Mouse (Mus musculus) mouse trophoblast stem cell (cell line): ENCODE results near the gene Vhl.

Experiments
- in situ Hi-C, 2 experiments: fragments of 300-500 bp; cut with MseI, MboI; formaldehyde crosslinking; loops; 2 replicates in 1 of 2; 3 replicates in 1 of 2; pipeline ENCODE4 v1.15.1; 2025

The Vhl gene

DNA sequence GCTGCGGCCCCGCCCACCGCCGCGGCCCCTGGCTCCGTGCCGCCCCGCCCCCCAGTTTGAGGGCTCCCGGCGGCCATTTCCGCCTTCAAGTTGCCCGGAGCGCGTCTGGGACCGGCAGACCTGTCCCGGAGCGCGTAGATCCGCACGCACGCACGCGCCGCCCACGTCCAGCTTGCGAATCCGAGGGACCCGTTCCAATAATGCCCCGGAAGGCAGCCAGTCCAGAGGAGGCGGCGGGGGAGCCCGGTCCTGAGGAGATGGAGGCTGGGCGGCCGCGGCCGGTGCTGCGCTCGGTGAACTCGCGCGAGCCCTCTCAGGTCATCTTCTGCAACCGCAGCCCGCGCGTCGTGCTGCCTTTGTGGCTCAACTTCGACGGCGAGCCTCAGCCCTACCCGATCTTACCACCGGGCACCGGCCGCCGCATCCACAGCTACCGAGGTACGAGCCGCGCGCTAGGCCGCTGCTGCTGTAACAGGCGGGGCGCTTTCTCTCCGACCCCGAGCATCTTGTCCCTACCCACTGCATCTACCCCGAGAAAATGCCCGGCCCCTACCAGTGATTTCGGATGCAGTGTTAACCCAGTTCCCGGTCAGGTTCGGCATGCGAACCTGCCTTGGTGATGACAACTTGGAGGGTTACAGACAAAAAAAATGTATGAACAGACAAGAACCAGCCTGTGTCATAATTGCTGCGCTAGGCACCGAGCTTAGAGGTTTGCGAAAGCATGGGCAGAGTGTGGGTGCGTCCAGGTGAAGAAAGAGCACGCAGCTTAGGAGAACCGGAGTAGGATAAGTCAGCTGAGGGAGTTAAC lies at the start of gene Vhl:
Vhl (plus strand) TSS at position 19 of the 811 bp plus-strand sequence.
- in situ Hi-C loops: no loop called here

DNA sequence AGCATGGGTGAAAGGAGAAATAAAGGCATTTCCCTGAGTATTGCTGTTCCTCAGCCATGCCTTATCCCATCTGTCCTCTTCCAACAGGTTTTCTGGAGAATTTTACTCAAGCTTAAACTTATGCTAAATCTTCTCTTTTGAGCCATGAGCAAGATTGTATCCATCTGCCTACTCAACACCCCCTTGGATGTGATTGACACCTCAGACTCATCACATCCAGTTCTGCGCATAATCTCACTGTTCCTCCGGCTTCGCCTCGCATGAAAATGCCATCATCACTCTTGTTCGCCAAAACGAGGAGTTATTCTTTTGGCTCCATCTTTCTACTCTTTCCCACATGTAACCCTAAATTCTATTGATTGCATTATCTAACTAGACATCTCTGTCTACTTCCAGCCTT lies 47.7 kb upstream of the Vhl start:
- in situ Hi-C loops: no loop called here

DNA sequence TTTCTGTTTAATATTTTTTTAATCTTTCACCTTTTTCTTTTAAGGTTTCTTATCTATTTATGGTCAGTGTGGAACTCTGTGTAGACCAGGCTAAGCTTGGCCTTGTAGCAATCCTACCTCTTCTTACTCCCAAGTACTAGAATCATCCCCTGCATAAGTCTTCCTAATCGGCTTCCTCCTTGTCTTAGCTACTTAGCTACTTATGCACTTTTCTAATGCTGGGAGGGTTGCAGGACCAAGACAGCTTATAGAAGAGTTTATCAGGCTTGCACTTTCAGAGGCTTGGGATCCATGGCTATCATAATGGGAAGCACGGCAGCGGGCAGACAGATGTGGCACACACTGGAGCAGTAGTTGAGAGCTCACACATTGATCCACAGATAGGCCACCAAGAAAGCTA lies 44.5 kb upstream of the Vhl start:
- in situ Hi-C loops: no loop called here

DNA sequence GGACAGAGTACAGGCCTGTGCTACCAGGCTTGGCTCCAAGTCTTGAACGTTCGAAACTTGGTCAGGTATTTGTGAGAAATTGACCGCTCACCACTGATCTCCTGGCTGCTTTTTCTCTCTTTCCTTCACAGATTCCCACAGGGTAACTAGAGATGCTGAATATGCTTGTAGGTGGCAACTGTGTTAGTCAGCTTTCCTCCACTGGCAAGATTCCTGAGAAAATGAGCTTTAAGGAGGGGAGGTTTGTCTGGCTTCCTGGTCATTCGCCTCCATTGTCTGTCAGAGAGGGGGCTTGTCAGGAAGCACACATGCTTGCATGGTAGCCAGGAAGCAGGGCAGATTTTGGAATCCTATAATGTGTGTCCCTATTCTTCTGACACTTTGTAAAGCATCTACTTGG lies 40.7 kb upstream of the Vhl start:
- in situ Hi-C loops: no loop called here

DNA sequence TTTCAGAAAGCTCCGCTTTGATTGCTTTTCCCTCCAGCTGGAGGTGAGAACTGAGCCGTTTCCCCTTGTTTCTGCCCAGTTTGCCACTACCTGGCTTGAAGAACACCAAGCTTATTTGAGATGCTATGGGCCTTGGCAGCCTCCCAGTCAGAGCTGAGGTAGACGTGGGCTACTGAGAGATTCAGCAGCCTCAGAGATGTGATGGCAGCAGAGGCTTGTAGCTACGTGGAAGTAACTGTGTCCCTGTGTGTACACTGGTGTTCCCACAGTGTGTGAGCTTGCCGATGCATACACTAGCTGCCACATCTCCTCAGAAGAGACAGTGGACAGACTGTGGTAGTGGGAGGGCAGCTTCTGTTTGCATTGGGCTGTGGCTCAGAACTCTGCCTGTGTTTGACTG lies 38.7 kb upstream of the Vhl start:
- in situ Hi-C loops: no loop called here

DNA sequence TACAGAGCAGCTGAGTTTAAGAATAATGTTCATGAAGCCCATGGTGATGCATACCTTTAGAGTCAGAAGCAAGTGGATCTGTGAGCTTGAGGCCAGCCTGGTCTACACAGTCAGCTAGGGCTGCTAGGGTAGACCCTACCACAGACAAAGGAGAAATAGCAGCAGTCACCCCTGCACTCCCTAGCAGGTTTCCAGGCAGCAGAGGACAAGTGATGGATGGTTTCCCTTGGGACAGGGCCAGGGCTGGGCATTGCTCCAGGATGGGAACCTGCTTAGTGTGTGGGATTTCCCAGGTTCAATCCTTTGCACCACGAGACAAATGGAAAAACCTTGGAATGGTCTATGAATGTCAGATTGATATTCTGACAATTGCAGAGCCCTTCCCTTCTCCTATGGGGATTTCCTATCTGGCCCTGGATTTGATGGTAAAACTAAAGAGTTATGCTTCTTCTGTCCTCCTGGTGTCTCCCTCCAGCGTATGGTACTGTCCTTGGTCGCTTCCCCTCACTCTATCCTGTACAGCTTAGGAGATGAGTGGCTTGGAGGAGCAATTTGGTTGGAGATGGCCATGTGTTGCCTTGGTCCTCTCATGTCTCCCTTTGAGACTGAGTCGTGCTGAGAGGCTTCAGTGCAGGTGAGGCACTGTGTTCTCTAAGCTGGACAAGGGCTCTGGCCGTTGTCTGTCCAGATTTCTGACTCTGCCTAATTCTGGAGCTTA lies 37.1 kb upstream of the Vhl start:
- in situ Hi-C loops: no loop called here

DNA sequence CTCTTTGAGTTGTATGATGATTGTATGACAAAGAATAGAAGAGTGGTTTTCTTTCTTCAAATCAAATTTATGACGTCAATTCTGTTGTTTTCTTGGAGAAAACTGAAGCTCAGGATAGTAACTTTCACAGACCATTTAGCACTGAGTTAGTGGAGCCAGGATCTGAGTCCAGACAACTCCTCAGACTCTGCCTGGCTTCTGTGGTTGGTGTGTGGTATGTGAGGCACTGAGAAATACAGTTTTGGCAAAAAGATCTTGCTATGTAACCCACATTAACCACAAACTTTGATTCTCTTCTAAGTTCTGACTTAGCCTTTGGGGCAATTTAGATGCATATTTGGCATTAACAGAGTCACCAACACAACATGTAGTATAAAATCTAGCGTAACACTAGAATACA lies 31.1 kb upstream of the Vhl start:
- in situ Hi-C loops: no loop called here

DNA sequence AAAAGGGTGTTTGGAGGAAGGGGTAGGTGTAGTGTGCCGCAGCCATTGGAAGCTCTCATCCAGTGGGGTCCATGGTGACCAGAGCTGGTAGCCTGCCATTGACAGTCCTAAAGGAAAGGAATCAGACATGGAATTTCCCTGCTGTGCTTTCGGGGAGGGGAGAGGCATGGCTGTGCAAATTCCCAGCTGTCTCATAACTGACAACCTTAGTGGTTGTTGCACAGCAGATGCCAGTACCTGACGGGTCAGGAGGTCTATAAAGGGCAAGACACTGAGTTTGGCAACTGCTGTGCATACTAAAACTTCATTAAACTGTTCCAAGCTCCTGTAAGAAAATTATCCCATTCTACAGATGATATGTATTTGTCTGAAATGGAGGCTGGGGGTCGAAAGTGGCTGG lies 25.8 kb upstream of the Vhl start:
- in situ Hi-C loops: no loop called here

DNA sequence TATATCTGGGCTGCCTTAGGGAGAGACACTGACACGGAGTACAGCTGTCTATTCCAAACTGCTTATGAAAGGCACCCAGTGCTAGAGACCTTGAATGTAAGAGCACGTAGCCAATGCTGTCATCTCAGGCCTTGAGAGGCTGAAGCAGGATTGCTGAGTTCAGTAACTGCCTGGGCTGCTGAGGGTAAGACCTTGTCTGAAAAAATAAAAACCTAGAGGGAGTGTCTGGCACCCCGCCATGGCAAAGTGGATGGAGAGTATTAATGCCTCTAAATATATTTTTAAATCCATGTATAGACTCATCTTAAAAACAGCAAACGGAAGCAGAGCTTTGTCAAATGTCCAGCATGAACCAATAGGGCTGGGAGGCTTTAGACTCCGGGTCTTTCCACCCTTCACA lies 23.9 kb upstream of the Vhl start:
- in situ Hi-C loops: no loop called here

DNA sequence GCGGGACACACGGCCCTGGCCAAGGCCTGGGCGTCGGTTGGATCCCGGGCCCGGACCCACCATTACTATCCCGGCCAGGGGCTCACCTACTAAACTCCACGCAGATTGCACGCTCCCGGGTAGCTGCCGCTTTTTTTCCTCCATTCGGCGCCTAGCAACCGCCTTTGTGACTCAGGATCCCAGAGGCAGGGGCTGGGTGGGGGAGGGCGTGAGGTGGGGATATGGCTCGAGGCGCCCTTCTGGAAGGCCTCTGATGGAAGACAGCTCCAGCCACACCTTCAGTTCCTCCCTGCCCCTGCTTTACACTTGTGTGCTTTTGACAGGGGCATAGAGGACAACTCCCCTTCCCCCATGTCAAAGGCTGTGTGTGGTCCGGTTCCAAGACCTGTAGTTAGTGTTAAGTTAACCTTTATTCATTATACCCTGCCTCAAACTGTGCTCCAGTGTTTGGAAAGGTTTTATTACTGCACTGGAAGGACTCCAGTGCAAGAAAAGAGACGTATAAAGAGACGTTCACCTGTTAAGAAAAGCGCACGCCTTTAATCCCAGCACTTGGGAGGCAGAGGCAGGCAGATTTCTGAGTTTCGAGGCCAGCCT lies 23.1 kb upstream of the Vhl start, which contains the start of gene Fancd2os:
Fancd2os (minus strand) TSS at position 173 of the 597 bp plus-strand sequence.
- in situ Hi-C loops: no loop called here

DNA sequence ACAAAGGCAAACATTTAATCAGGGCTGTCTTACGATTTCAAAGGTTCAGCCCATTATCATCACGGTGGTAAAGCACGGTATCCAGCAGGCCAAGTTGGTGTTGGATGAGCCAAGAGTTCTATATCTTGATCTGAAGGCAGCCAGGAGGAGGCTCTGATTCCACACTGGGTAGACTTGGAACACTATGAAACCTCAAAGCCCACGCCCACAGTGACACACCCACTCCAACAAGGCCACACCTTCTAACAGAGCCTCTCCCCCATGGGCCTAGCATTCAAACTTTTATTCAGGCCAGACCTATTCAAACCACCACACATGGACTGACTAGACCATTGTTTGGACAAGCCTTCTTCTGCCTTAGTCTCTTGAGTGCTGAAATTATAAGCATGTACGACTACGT lies 20.9 kb upstream of the Vhl start:
- in situ Hi-C loops: no loop called here

DNA sequence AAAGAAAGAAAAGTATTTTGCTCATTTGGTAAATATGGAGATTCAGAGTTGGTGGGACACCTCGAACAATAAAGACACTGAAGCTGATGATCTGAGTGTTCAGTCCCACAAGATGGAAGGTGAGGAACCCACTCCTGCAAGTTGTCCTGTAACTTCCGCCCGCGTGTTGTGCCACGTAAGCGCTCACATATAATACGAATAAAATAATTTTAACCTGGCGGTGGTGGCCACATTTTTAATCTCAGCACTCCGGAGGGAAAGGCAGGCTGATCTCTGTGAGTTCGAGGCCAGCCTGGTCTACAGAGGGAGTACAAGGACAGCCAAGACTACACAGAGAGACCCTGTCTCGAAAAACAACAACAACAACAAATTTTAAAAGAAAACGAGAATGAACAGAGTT lies 19.8 kb upstream of the Vhl start:
- in situ Hi-C loops: no loop called here

DNA sequence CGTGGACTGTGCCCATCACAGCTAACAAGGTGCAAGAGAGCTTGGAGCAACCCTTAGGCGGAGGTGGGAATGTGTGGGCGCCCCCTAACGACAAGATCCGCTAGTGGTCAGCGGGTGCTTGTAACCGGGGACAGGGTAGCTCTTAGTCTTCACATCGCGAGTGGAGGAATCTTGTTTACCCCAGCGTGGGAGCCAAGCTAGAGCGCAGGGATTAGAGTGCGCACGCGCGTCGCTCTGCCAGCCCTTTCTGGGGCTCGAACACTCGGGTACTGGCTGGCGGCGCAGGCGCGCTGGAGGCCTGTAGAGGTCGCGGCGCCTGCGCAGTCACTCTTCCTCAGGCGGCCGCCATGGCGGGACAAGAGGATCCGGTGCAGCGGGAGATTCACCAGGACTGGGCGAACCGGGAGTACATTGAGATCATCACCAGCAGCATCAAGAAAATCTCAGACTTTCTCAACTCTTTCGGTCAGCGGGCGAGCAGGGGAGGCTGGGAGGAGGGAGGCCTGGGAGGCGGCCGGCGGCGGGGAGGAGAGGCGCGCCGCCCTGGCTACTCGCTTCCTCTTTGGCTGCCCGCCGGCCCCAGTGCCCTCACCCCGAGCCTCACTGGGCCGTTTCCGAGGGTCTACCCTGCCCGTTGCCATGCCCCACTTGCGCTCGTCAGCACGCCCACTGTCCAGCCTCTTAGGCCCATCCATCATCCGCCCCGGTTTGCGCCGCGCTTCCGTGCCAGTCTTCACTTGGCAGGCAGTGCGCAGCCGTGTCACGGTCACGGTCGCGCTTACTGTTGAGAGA lies 19.1 kb upstream of the Vhl start, which contains the start of gene Brk1:
Brk1 (plus strand) TSS at position 341 of the 792 bp plus-strand sequence.
- in situ Hi-C loops: no loop called here

DNA sequence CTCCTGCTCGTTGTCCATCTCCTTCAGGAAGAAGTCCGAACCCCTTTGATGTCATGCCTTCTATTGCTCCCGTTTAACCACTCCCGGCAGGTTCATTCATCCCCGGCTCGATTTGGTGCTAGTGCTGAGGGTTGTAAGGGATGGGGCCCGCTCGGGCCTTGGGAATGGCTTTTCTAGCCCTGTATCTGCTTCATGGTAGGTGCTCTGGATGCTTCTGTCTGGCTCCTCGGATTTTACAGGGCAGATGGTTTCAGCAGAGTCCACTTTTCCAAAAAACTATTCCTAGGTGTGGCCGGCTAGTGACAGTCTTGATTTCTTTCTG lies 18.6 kb upstream of the Vhl start:
- in situ Hi-C loops: no loop called here

DNA sequence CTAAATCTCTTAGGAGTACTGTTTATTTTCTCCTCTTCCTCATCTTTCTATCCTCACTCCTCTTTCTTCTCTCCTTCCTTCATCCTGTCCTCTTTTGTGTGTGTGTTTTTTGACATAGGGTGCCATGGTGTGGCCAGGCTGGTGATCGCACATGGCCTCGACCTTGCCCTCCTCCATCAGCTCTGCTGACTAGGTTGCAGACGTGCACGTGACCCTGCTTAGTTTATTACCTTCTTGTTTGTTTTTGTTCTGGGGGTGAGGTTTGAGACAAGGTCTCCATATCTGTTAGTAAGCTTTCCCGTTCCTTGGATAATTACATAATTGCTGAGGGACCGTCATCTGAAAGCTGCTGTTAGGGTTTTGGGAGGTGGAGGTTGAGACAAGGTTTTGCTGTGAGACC lies 14.9 kb upstream of the Vhl start:
- in situ Hi-C loops: no loop called here

DNA sequence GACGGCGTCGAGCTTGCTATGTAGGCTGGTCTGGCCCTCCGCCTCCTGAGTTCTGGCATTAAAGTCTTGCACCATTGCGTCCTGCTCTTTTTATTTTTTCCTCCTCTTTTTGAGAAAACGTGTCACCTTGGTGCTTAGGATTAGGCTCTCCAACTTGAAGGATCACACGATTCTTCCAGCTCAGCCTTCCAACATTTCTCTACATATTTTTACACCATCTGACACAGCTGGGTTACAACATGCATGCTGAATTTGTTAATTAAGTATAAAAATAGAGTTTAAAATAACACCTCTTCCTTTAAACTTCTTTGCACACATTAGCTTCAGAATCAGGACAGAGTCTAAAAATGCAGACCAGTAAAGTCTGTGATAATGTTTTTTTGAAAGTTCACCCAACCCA lies 14.5 kb upstream of the Vhl start:
- in situ Hi-C loops: no loop called here

DNA sequence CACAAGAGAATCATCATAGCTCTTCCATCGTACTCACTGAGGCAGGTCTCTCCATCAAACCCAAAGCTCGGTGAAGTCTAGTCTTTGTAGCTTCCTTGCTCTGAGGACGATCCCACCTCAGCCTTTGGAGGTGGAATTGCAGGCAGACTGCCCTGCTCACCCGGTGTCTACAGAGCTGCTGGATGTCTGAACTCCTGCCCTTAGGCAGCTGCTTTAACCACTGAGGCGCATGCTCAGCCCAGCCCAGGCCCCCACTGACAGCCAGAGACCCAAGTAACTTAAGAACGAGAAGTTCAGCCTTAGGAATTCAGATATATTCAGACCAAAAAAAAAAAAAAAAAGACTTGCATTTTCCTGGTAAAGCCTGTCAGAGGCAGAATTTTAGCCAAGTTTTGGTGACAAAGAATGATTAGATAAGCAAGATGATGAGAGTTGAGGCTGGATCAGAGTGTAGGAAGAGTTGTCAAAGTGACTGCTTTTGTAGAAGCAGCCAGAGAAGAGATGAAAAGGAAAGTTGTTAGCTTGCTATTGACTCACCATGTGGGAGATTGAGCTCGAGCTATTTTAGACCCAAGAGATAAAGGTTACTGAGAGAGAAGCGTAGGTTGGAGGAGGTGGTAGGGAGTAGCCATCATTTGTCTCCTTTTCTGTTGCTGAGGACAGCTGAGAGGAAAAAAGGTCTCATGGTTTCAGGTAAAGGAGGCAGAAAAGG lies 11.3 kb upstream of the Vhl start:
- in situ Hi-C loops: no loop called here

DNA sequence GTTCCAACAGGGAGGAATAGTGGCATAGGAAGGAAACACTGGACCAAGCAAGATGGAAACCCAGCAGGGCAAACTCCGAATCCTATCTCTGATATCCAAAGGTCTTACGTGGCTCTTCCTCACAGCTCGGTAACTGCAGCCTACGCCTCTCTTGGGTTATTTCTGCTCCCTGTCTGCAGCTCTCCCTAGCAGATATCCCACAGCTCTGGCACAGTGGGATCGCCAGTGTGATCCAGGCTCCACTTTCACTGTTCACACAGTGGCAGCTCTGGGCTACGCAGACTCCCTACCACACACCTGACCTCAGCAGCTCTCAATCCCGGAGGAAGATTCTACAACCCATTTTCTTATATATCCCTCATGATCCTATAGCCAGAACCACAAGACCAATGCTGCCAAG lies 9.6 kb upstream of the Vhl start:
- in situ Hi-C loops: no loop called here

DNA sequence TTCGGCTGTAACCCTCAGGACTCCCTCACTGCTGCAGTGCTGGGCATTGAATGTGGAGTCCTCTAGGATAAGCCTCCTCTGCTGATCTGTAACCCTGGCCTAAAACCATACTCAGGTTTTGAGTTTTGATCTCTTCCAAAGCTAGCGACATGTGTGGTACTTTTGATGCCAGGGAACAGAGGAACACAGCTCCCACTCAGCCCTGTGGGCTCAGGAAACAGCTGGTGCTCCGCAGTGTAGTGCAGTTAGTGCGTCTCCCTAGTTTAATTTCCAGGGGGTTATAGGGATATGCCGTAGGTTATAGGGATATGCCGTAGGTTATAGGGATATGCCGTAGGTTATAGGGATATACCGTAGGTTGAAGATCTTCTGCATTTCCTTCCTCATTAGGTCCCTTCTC lies 8.8 kb upstream of the Vhl start:
- in situ Hi-C loops: no loop called here

DNA sequence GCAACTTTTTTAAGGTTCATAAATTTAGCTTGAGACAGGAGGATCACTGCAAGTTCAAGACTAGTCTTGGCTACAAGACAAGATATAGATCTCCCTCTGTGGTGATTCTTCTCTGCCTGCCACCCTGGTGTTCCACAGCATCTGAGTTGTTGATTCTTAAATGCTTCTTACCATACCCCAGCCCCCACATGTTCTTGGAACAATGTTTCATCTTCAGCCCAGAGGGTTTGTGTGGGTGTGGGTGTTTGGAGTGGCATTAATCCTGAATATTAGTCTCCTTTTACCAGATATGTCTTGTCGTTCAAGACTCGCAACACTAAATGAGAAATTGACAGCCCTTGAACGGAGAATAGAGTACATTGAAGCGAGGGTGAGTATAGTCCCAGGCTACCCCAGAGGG lies 8.3 kb upstream of the Vhl start:
- in situ Hi-C loops: no loop called here

DNA sequence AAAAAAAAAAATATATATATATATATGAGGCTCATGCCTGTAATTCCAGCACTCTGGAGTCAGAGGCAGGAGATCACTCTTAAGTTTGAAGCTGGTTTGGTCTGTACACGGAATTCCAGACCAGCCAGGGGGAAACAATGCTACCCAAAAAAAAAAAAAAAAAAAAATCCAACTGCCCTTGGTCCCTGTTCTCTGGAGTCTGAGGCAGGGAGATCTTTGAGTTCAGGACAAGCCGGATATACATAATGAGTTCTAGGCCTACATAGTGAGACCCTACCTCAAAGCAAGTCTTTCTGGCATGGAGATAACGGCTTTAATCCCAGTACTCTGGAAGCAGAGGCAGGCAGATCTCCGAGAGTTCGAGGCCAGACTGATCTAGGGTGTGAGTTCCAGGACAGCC lies 373 bp upstream of the Vhl start:
- in situ Hi-C loops: no loop called here
